Mouse (Mus musculus) cortical plate, adult 2 months (tissue): Measurements from ENCODE around the gene Efcab9.

Experiments used
- CTCF ChIP-seq: fragments of 200-500 bp; IDR thresholded peaks from 2 replicates; pipeline ENCODE4 v1.5.1; 2011; ENCODE audit warnings: mild to moderate bottlenecking, control low read depth, low read length; ENCODE audit not compliant: insufficient read depth; ENCODE audit errors: extremely low read depth
- POLR2A ChIP-seq: fragments of 200-500 bp; IDR thresholded peaks from 2 replicates; pipeline ENCODE4 v1.6.1; 2011; ENCODE audit warnings: mild to moderate bottlenecking, low read length, control low read depth; ENCODE audit not compliant: insufficient read depth; ENCODE audit errors: extremely low read depth

DNA sequence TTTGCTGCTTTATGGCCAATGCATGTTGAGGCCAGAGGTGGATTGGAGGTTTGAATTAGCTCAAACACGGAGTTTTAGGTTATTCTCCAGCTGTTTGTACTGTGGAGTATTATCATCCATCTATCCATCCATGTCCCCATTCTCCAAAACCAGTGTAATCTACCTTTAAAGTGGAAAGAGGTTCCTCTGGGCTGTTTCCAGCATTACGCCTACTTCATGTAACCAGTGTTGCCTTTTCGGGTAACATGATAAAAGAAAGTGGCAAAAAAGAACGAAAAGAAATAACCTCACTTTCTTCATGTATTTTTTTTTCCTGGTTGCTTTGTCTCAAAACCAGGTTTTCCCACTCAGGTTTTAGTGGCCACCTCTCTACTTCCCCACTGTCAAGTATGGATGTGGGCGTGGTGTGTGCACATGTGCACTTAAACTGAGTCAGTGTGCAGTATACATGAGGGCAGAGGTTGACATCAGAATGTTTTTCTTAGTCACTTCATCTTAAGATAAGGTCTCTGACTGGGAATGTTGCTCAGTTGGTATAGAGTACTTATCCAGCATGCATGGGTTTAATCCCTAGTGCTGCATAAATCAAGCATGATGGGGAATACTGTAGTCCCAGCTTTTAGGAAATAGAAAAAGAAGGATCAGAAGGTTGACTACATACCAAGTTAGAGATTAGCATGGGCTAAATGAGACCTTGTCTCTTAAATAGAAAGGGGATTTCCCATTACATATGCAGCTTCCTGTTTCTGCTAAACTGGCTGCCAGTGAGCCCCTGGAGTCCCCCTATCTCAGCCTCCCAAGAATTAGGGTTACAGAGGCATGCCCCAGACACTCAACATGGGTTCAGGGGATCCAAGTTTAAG, 42.8 kb downstream of the Efcab9 start:
- no peak for TF ChIP-seq POLR2A
- TF ChIP-seq CTCF = no peak
